Mouse (Mus musculus) spleen, adult 12 weeks (tissue): ENCODE measurements around the gene Sdhc.
A peak's percentile ranks its signal among the peaks of the same experiment; 100 is the strongest.

Experiments
- DNase-seq: peaks from one replicate; pipeline ENCODE4 v3.0.0; 2022; ENCODE audit warnings: low spot score

Gene Sdhc

GRCm38 (mm10) chr1:171149974-171150760, at the start of gene Sdhc, which contains the start of gene Mpz:
Sdhc (minus strand) TSS chr1:171150603.
Mpz (plus strand) TSS chr1:171150711.
- DNase-seq, result peak; percentile 97

DNA sequence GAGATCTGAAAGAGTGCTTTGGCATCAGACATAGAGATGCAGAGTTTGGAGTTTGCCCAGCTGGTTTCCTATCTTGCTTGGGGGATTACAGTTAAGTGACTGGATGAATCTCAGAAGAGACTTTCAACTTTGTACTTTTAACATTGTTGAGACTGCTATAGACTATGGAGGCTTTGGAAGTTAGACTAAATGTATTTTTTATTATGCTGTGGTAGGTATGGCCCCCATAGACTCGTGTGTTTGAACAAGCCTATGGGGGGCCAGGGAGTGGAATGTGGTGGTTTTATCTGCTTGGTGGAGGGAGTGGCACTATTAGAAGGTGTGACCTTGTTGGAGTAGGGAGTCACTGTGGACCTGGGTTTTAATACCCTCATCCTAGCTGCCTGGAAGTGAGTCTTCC, 49.1 kb upstream of the Sdhc start:
- no peak for DNase-seq

DNA sequence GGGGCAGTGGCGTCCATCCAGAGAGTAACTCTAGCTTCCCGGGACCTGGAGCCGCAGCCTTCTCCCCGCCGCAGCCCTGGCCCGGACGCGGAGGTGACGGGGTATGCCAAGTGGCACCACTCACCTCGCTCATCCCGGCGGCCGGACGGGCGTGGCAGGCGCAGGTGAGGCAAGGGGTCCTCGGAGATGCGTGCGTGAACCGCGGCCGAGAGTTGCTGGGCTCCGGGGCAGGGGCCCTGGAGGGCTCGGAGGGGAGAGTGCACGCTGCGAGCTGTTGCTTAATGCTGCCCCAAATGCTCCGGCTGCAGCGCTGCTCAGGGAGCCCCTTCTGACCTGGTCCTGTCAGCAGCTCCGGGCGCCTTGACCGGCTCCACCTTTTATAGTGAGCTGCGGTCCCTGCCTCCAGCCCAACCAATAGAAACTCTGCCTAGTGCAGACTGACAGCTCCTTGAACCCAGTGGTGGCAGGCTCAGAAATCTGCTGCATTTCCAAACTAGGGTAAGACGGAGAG, 45.5 kb upstream of the Sdhc start, which contains the start of gene Pcp4l1:
Pcp4l1 (minus strand) TSS at position 382 of the 511 bp plus-strand sequence.
- no peak for DNase-seq

DNA sequence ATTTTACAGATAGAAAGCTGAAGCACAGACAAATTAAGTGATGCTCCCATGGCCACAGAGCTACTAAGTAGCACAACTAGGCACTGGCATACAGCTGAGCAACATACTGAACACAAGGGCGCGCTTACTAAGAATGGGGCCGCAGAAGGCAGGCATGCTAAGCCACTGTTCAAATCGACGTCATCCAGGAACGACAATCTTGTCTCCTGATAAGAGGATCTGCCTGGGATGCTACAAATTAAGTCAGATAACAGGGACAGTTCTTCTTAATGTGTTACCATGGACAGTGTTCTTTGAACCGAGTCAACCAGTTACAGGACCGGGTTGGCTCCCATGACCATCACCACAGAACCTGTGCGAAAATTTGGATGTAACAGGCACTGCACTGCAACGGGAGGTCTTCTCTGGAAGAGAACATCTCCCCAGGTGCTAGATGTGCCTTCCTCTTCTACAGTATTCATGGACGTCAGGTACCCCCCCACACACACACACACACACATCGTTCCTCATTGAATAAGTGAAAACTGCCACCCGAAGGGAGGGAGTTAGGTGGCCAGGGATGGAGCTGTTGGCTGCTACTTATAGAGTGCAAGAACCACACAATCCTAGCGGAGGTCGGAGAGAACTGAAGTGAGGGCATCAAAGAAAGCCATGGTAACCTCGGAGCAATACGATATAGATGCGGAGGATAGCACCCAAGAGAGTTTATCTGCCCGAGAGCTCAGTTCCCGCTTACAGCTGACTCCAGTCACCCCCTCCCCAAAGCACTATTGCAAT, 44.8 kb upstream of the Sdhc start:
- DNase-seq, result no peak

DNA sequence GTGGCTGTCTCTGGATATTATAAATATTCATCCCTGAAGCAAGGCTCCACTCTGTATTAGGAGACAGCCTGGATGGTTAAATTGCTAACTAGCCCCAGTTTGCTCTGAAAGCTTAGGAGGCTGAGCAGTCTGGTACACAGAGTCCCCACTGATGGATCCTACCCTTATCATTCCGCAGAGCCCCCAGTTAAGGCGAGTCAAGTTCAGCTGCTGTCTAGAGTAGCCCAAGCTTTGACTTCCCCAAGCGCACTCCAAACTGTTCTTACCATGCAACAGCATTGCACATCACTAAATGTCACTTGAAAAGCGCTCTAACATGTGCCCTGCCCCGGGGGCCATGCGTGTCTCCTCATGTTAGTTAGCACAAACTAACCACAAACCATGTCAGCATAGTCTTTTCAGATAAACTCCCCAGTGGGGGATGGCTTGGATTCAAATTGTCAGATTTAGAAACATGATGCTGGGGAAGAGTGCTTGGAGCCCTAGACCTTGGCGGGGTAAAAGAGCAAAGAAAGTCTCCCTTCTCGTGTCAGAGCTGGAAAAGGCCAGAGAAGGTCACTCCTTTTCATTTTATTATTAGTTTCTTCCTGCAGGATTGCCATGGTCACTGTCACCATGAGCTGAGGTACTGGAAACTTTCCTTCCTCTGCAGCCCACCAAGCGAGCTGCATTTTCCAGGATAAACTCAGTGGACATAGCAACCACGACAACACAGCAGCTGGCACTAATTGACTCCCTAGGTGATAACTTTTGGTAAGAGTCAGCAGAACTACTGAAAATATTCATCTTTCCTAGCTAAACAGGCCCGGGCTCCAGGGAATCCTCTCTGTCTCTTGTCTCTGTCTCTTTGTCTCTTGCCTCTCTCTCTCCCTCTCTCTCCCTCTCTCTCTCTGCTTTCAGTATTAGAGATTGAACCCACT, 43.8 kb upstream of the Sdhc start:
- DNase-seq, result no peak

DNA sequence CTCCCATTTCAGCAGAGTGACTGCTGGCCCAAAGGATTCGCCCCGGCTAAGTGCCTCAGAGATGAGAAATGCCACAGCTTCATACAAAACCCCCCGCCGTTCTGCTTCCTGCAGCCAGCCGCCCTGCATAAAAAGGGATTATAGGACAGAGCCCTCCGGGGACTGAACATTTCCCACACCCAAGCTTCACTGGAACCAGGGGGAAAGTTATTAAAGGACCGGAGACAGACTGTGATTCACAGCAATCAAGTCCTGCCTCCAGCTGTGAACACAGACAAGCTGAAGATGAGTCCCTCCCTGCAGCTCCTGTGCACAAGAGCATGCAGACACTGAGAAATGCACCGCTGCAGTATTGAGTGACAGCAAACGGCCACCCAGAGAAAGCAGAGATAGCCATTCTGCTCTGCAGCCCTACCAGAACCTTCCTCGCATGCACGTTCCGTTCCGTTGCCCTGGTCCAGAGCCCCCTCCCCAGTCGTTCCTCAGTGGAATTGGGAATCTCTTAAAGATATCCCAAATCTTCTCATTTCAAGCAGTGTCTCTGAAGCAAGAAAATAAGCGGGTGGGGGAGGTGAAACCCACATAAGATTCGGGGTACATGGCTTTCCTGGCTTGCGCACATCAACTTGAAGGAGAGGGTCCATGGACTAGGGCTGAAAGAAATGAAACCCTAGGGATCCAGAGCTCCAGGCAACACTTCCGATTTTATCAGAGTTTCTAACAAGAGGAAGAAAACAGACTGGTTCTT, 42.9 kb upstream of the Sdhc start:
- DNase-seq, result no peak

DNA sequence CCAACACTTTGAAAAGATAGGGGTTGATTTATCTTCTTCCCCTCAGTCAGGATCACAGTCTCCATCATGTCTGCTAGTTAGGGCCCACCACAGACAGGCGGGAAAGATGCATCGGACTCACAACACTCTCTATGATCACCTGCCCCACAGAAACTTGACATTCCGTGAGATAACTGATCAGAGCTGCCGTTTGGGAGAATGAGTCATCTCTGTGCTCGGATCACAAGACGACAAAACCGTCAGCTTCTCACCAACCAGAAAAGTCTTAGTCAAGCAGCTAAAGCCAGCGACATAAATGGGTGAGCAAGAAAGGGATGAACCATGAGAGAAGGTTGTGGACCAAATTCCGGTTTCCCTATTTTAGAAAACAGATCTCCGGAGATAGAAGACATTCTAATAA, 41.9 kb upstream of the Sdhc start:
- no peak for DNase-seq

GRCm38 (mm10) chr1:171190832-171191231, 40.4 kb upstream of the Sdhc start:
- no peak for DNase-seq

DNA sequence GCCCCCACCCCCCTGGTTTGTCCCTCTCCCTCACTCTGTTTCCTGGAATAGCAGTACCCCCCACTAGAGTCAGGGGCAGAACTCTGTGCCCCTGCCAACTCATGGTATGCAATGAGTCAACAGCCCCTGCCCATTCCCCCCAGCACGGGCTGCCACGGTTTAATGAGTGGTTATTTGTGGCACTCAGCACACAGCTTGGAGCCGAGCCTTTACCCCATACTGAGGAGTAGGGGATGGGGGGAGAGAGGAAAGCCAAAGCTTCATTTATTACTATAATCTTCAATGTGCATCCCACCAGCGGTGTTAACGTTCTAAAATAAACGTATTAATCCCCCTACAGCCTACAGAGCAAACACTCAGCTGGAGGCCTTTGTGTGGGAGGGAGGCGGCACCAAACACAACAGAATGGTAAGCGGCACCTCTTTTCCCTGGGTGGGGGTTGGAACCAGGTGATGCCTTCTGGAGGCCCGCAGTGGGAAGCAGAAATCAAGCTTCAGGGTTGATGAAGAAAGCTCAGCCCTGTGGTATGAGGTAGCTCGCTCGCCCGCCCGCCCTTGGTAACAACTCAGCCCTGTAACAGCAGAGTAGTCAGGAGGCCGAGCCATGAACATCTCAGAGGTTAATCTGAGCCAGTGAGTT, 39.2 kb upstream of the Sdhc start:
- DNase-seq, result no peak

- no peak for DNase-seq
Measured at GRCm38 (mm10) chr1:171189046-171189445, 38.6 kb upstream of the Sdhc start.

DNA sequence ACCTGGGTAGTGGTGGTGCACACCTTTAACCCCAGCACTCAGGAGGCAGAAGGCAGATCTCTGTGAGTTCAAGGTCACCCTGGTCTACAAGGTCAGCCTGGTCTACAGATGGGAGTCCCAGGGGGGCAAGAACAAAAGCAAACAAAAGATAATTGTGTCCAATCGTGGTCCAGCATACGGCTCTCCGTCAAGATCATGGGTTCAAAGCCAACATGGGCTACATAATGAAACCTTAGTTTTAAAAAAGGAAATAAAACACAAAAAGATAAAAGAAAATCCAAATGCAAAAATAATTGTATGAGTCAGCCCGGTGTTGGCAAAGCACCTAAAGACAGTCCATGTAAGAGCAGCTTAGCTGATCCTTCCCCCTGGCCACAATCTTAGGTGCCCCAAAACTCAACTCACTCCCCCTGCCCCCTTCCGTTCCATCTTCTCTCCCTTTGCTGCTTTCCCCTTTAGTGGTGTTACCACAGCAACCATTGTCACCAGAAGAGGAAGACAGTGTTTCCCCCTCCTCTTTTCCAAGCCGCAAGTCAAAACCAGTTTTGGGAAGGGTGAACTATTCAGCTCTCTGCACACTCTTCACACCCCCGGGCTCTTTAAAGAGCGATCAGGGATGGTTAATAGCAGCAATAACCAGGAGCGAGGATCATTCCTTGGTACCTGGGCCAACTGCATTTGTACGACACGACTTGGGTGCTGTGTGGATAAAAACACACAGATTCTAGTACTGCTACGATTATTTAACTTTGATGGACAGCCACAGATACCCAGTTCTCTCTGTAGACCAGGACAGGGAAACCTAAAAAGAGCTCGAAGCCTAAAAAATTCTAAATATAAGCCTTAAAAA, 37.7 kb upstream of the Sdhc start:
- no peak for DNase-seq

DNA sequence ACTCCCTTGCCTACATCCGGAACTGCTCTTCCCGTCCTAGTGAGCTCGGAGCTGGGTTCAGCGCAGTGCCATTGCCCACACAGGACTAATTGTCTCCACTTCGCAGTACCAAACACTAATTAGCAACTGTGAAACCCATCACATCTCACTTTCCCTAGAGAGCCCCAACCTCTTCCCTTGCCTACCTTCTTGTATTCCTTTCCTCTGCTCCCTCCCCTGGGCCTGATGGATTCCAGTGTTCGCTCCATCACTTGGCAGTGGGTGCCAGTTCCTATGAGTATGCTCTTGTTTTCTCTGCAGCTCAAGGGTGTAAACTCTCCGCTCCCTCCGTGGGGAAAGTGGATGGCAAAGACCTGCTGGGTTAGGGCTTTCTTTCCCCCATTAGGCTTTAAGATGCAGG, 35.3 kb upstream of the Sdhc start:
- DNase-seq, result no peak

DNA sequence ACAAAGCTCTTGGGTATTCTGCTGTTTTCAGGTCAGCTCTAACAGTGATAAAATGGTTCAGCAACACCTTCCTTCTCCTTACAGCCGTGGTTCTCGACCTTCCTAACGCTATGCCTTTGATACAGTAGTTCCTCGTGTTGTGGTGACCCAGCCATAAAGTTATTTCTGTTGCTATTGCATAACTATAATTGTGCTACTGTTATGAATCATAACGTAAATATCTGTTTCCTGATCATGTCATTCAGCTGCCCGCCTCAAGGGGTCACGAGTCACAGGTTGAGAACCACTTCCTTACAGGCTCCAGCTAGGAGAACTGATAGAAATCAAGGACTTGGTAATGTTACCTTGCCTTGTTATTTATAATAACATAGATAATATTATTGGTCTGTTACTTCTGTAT, 33.9 kb upstream of the Sdhc start:
- DNase-seq, result no peak

GRCm38 (mm10) chr1:171183620-171184019, 33.2 kb upstream of the Sdhc start:
- DNase-seq, result no peak

DNA sequence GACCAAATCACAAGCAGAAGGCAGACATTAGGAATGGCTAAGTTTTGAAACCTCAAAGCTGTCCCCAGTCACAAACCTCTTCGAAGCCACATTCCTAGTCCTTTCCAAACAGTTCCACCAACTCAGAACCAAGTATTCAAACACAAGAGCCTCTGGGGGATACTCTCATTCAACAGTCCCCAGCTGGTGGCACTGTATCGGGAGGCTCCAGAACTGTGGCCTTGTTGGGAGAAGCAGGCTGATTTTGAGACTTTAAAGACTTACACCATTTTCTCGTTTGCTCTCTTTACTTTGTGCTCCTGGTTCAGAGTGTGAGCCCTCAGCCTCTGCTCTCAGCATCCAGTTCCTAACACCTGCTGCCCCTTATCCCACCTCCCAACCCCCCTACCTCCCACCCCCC, 32.6 kb upstream of the Sdhc start:
- DNase-seq, result no peak

DNA sequence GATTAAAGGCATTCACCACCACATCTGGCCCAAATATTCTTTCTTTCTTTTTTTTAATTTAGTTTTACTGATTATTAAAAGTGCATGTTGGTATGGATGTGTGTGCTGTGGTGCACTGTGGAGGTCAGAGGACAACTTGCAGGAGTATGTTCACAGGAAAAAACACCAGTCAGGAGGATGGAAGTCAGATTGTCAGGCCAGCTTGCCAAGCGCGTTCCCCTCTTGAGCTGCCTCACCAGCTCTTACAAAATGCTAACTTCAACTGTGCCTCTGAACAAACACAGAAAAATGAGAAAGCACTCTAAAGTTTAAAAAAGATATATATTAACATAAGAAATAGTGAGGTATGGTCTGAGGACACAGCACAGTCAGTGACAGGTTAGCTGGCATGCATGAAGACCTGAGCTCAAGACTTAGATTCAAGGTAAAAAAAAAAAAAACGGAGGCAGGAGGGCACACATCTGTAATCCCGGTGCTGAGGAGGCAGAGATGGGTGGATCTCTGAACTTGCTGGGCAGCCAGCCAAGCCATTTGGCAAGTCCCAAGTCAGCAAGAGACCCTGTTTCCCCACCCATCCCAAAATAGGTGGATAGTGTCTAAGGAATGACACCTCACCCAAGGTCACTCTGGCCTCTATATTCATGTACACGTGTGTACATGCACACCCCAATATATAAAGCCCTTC, 29.2 kb upstream of the Sdhc start:
- DNase-seq, result no peak

DNA sequence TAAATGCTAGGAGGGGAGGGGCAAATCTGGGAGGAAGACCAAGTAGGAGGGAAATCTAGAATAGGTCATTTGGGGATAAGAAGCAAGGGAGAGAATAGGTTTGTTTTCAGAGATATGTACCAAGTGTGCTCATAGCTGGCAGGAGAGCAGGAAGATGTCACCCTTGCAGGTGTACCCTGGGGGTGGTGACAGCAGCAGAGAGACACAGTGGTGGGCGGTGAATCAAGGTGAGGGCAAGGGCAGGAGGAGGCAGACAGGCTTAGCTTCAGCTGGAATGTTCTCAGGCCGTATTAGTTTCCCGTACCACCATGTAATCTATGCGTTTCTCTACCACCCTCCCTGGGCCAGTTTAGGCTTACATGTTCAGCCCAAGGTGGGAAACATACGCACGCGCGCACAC, 22.4 kb upstream of the Sdhc start:
- no peak for DNase-seq

- no peak for DNase-seq
Measured at GRCm38 (mm10) chr1:171171138-171171537, 20.7 kb upstream of the Sdhc start.

GRCm38 (mm10) chr1:171169913-171170312, 19.5 kb upstream of the Sdhc start:
- no peak for DNase-seq
